Mouse (Mus musculus) embryonic facial prominence, embryonic 11.5 days (tissue): Measurements from ENCODE around the gene Vmn1r163. TPM values are rescaled to one million over a fixed set of nuclear protein-coding genes. Genes with fewer than 3 reads are reported as not detected.
"Not testable (repeated sequence)": the region's sequence is repeated elsewhere in the genome, so short reads cannot be mapped to it uniquely, and the experiment has no call there.

Experiments used
- ATAC-seq: fragments of 200-750 bp; cut with Nextera tagmentation; replicated peaks from 2 replicates; pipeline ENCODE4 v1.8.0; 2017; ENCODE audit warnings: low read depth; ENCODE audit not compliant: insufficient number of reproducible peaks, low FRiP score, low TSS enrichment
- DNase-seq: peaks from one replicate; pipeline ENCODE4 v3.0.0-alpha.2; 2015; ENCODE audit warnings: low spot score
- H3K27ac ChIP-seq: fragments of 300-500 bp; sonication (generic); replicated peaks from 2 replicates; pipeline ENCODE4 v1.5.1; 2014; ENCODE audit warnings: mild to moderate bottlenecking, low read depth, low read length, control low read depth
- H3K27me3 ChIP-seq: fragments of 300-500 bp; sonication (generic); 2 replicates; pipeline ENCODE4 v1.6.1; 2014; ENCODE audit warnings: mild to moderate bottlenecking, low read length, moderate library complexity, mixed read lengths; ENCODE audit not compliant: control insufficient read depth, insufficient read depth
- H3K36me3 ChIP-seq: fragments of 300-500 bp; sonication (generic); replicated peaks from 2 replicates; pipeline ENCODE4 v1.6.1; 2014; ENCODE audit warnings: low read depth, mild to moderate bottlenecking, low read length, moderate library complexity, mixed read lengths; ENCODE audit not compliant: control insufficient read depth, insufficient read depth
- H3K4me1 ChIP-seq: fragments of 300-500 bp; sonication (generic); 2 replicates; pipeline ENCODE4 v1.6.1; 2014; ENCODE audit warnings: low read length, mixed read lengths; ENCODE audit not compliant: control insufficient read depth, insufficient read depth
- H3K4me2 ChIP-seq: fragments of 300-500 bp; sonication (generic); 2 replicates; pipeline ENCODE4 v1.6.1; 2014; ENCODE audit warnings: low read depth, mild to moderate bottlenecking, control low read depth, low read length, moderate library complexity
- H3K4me3 ChIP-seq: fragments of 300-500 bp; sonication (generic); 2 replicates; pipeline ENCODE4 v1.5.1; 2014; ENCODE audit warnings: low read depth, low read length, control low read depth
- H3K9ac ChIP-seq: fragments of 300-500 bp; sonication (generic); replicated peaks from 2 replicates; pipeline ENCODE4 v1.6.1; 2014; ENCODE audit warnings: mild to moderate bottlenecking, control low read depth, low read length
- H3K9me3 ChIP-seq: fragments of 300-500 bp; sonication (generic); replicated peaks from 2 replicates; pipeline ENCODE4 v1.6.1; 2016; ENCODE audit warnings: mild to moderate bottlenecking, low read length, inconsistent platforms, mixed read lengths; ENCODE audit not compliant: control insufficient read depth
- WGBS: fragments of 180-500 bp; shearing (Covaris S2); extraction: QIAGEN DNeasy Blood & Tissue Kit; methylation state at CpG from one replicate; pipeline ENCODE4 v1.1.7; 2014; 5-methylcytosine and 5-hydroxymethylcytosine counted together
- polyA plus RNA-seq: library from polyadenylated mRNA; unstranded; fragments of >200 nt; fragmentation: Nextera tagmentation; extraction: Ambion mirVana; gene quantifications from 2 replicates; pipeline ENCODE4 v1.2.1, GENCODE M21; 2014

Vmn1r163 gene
- polyA plus RNA-seq, result not detected in 2 replicates

DNA sequence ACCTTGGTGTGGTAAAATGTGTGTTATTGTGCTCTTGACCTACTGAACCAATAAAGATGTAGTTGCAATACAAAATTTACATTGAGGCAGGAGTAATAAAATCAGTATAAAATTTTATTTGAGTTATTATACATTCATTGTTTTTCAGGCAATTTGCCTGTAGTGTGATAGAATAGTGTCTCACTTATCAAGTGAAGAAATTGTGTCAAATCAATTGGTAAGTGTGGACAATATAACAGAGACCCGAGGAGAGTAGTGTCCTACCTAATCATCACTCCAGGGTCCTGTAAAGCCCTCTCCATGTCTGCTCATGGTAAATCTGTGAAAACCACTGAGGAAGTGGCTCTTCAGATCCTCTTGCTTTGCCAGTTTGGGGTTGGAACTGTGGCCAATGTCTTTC, at the start of gene Vmn1r163:
Gene Vmn1r163, plus strand, starts transcription at position 301 of the 400 bp plus-strand sequence.
- not testable (repeated sequence) for H3K27me3 ChIP-seq, ATAC-seq, H3K4me2 ChIP-seq, H3K4me3 ChIP-seq, H3K9me3 ChIP-seq, H3K36me3 ChIP-seq, DNase-seq, H3K27ac ChIP-seq, H3K9ac ChIP-seq, H3K4me1 ChIP-seq
- WGBS, result no CpG with 5 or more reads among the region's 1 CpGs

DNA sequence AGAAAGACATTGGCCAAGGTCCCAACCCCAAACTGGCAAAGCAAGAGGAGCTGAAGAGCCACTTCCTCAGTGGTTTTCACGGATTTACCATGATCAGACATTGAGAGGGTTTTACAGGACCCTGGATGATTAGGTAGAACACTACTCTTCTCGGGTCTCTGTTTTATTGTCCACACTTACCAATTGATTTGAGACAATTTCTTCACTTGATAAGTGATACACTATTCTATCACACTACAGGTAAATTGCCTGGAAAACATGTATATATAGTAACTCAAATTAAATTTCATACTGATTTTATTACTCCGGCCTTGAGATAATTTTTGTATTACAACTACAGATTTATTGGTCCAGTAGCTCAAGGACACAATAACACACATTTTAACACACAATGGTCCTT, 35.5 kb upstream of the Vmn1r163 start, which contains the start of gene Gm4216:
Gene Gm4216, minus strand, starts transcription at position 101 of the 400 bp plus-strand sequence.
- not testable (repeated sequence) for H3K4me1 ChIP-seq, H3K9ac ChIP-seq, H3K27me3 ChIP-seq, DNase-seq, H3K9me3 ChIP-seq, ATAC-seq, H3K4me3 ChIP-seq, H3K4me2 ChIP-seq, H3K27ac ChIP-seq, H3K36me3 ChIP-seq
- no CpG with 5 or more reads among the region's 3 CpGs for WGBS

DNA sequence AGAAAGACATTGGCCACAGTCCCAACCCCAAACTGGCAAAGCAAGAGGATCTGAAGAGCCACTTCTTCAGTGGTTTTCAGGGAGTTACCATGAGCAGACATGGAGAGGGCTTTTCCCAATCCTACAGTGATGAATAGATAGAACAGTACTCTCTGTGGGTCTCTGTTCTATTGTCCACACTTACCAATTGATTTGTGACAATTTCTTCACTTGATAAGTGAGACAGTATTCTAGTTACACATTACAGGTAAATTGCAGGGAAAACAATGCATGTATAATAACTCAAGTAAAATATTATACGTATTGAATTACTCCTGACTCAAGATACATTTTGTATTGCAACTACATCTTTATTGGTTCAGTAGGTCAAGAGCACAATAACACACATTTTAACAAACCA, 12.0 kb downstream of the Vmn1r163 start, which contains the start of gene Gm8720:
Gene Gm8720, minus strand, starts transcription at position 101 of the 400 bp plus-strand sequence.
- DNase-seq, H3K4me3 ChIP-seq, ATAC-seq, H3K4me2 ChIP-seq, H3K27me3 ChIP-seq, H3K9me3 ChIP-seq, H3K9ac ChIP-seq, H3K4me1 ChIP-seq, H3K27ac ChIP-seq, H3K36me3 ChIP-seq: not testable (repeated sequence)
- no CpG with 5 or more reads among the region's 1 CpGs for WGBS

Other genes starting within 250 kb of the Vmn1r163 start
- not detected in 2 replicates for gene Vmn1r159, start 211.9 kb upstream of the Vmn1r163 start, polyA plus RNA-seq
- gene Vmn1r160, start 184.3 kb upstream of the Vmn1r163 start, polyA plus RNA-seq, result not detected in 2 replicates
- gene Gm4214, start 70.9 kb upstream of the Vmn1r163 start, polyA plus RNA-seq, result not detected in 2 replicates
- not detected in 2 replicates for gene Gm4216, start 35.6 kb upstream of the Vmn1r163 start, polyA plus RNA-seq
- gene Gm8720, start 11.9 kb downstream of the Vmn1r163 start, polyA plus RNA-seq, result not detected in 2 replicates
- gene Gm10662, start 88.9 kb downstream of the Vmn1r163 start, polyA plus RNA-seq, result not detected in 2 replicates
- gene Vmn1r165, start 161.8 kb downstream of the Vmn1r163 start, polyA plus RNA-seq, result not detected in 2 replicates
- gene Vmn1r166, start 196.1 kb downstream of the Vmn1r163 start, polyA plus RNA-seq, result not detected in 2 replicates
- not detected in 2 replicates for gene Gm6902, start 223.4 kb downstream of the Vmn1r163 start, polyA plus RNA-seq
- not detected in 2 replicates for gene Nlrp4e, start 245.7 kb downstream of the Vmn1r163 start, polyA plus RNA-seq